Mouse (Mus musculus): ENCODE results near the gene Foxi2. TPM values are rescaled to one million over a fixed set of nuclear protein-coding genes. Genes with fewer than 3 reads are reported as not detected.
A peak's percentile ranks its signal among the peaks of the same experiment; 100 is the strongest.

Foxi2 gene
- polyA plus RNA-seq (2015; fragmentation: Nextera tagmentation; extraction: Ambion mirVana), result not detected in 2 replicates

- H3K27ac ChIP-seq (replicated peaks), result no peak within 1 kb of the TSS
- peaks cover 7% of the 10 kb centered on the region for H3K4me1 ChIP-seq (replicated peaks)
- H3K9ac ChIP-seq, result 0 out of 2 replicates have a peak within 1 kb of the TSS, but pooled peaks have one; percentile 50
- WGBS, result 3% methylated on average over 51 of the region's 51 CpGs
- no peaks in the 10 kb centered on the region for H3K9me3 ChIP-seq
- H3K36me3 ChIP-seq, result no peaks in the 10 kb centered on the region
- H3K27me3 ChIP-seq, result peaks cover 45% of the 10 kb centered on the region
- H3K4me2 ChIP-seq, result peak within 1 kb of the TSS; percentile 57
- ATAC-seq (ENCODE audit: low read depth), result no peak
- H3K4me3 ChIP-seq, result peak within 1 kb of the TSS; percentile 33
Measured at GRCm38 (mm10) chr7:135410237-135410965, at the start of gene Foxi2. Gene Foxi2, plus strand, starts transcription at chr7:135410308.

GRCm38 (mm10) chr7:135364606-135365005, 45.5 kb upstream of the Foxi2 start:
- H3K4me2 ChIP-seq, result no peak overlapping the region
- H3K9me3 ChIP-seq, result no peaks in the 10 kb centered on the region
- WGBS, result 95% methylated on average over 5 of the region's 5 CpGs
- no peaks in the 10 kb centered on the region for H3K27me3 ChIP-seq
- H3K36me3 ChIP-seq, result no peaks in the 10 kb centered on the region
- no peak overlapping the region for H3K4me3 ChIP-seq
- no peaks in the 10 kb centered on the region for H3K4me1 ChIP-seq (replicated peaks)
- no peak overlapping the region for H3K9ac ChIP-seq
- no peak overlapping the region for H3K27ac ChIP-seq (replicated peaks)
- no peak for ATAC-seq (ENCODE audit: low read depth)

DNA sequence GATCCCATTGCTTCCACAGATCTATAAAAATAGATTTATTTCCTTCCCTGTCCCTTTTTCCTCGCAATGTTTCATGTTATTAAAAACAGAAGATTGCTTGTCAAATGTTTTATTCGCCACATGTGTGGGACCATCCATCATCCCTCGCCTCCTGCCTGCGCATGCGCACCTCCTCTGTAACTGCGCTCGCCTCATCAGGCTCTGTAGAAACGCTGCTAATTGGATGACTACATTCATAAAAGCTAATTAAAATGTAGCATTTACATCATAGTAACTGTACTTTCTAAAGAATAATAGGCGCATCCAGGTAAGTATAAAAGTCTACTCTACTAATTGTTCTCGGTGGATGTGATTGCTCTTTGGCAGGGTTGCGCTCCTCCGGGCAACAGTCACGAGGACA, 34.1 kb upstream of the Foxi2 start:
- WGBS, result 65% methylated on average over 13 of the region's 13 CpGs
- no peak overlapping the region for H3K4me3 ChIP-seq
- H3K4me1 ChIP-seq (replicated peaks), result no peaks in the 10 kb centered on the region
- H3K9me3 ChIP-seq, result no peaks in the 10 kb centered on the region
- no peaks in the 10 kb centered on the region for H3K36me3 ChIP-seq
- ATAC-seq (ENCODE audit: low read depth), result 0 out of 2 replicates have a peak, but pooled peaks have one; percentile 36
- peak overlapping the region; percentile 23; the same call in 1 of the 2 replicates for H3K27ac ChIP-seq (replicated peaks)
- H3K27me3 ChIP-seq, result no peaks in the 10 kb centered on the region
- H3K4me2 ChIP-seq, result peak overlapping the region; percentile 14; the same call in 1 of the 2 replicates
- H3K9ac ChIP-seq, result no peak overlapping the region

- no peaks in the 10 kb centered on the region for H3K36me3 ChIP-seq
- WGBS, result 67% methylated on average over 5 of the region's 5 CpGs
- H3K27ac ChIP-seq (replicated peaks), result no peak overlapping the region
- no peak overlapping the region for H3K9ac ChIP-seq
- H3K27me3 ChIP-seq, result no peaks in the 10 kb centered on the region
- no peaks in the 10 kb centered on the region for H3K9me3 ChIP-seq
- no peak overlapping the region for H3K4me3 ChIP-seq
- no peaks in the 10 kb centered on the region for H3K4me1 ChIP-seq (replicated peaks)
- no peak overlapping the region for H3K4me2 ChIP-seq
- no peak for ATAC-seq (ENCODE audit: low read depth)
Measured at GRCm38 (mm10) chr7:135376932-135377331, 33.2 kb upstream of the Foxi2 start.

DNA sequence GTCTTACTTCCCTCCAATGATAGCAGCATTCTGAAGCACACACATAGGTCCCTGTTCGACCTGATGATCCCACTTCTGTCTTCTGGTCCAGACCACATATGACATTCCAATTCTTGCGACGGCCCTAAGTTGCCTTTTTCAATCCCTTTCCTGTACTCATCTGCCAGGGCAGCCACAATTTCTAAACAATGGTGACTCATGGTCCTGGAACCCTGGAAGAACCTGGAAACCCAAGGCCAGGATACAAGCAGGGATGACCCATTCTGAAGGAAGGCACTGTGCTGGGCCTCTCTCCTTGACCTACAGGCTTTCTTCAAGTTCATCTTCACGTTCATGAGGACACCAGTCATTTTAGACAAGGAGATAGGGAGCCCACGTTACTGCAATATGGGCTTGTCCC, 31.8 kb upstream of the Foxi2 start:
- no peaks in the 10 kb centered on the region for H3K27me3 ChIP-seq
- no peak overlapping the region for H3K27ac ChIP-seq (replicated peaks)
- H3K4me1 ChIP-seq (replicated peaks), result no peaks in the 10 kb centered on the region
- 88% methylated on average over 5 of the region's 5 CpGs for whole genome bisulfite sequencing
- H3K9me3 ChIP-seq, result no peaks in the 10 kb centered on the region
- H3K4me2 ChIP-seq, result no peak overlapping the region
- no peak overlapping the region for H3K4me3 ChIP-seq
- no peak for ATAC-seq (ENCODE audit: low read depth)
- H3K36me3 ChIP-seq, result no peaks in the 10 kb centered on the region
- H3K9ac ChIP-seq, result no peak overlapping the region

- Histone ChIP-seq H3K36me3 (no peaks in the 10 kb centered on the region), H3K9ac (no peak overlapping the region), H3K4me1 (replicated peaks) (no peaks in the 10 kb centered on the region; the same call in 1 of the 2 replicates), H3K4me2 (no peak overlapping the region), H3K4me3 (no peak overlapping the region), H3K9me3 (no peaks in the 10 kb centered on the region), H3K27ac (replicated peaks) (no peak overlapping the region), H3K27me3 (no peaks in the 10 kb centered on the region)
- no peak for ATAC-seq (ENCODE audit: low read depth)
- 58% methylated on average over 3 of the region's 3 CpGs for WGBS
Measured at GRCm38 (mm10) chr7:135389039-135389438, 21.1 kb upstream of the Foxi2 start.

DNA sequence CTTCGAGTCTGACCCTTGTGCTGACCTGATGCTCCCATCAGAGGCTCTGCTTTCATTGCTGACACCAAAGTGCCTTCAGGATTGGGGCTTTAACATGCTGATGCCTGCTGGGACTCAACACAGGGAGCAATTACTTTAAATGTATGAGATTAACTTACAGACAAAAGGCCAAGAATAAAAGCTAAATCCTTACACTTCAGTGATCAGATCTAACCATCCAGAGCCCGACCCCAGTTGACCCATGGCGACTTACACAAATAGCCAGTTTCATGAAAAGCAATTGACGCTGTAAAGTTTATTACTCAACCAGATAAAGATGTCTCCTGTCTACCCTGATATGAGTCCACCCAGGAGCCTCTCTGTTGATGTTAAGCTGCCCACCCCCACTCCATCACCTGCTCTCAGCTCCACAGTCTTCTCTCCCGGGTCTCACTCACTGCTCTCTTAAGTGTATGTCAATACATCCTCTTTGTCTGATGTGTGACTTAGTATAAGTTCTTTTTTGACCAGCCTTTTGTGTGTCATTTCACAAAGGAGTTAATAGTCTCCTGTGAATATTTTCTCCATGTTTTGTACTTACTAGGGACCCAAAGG, 17.1 kb upstream of the Foxi2 start:
- 9% methylated on average over 5 of the region's 5 CpGs for WGBS
- Histone ChIP-seq H3K27ac (replicated peaks) (no peak overlapping the region), H3K9me3 (no peaks in the 10 kb centered on the region), H3K4me2 (no peak overlapping the region), H3K9ac (no peak overlapping the region), H3K4me3 (no peak overlapping the region), H3K4me1 (replicated peaks) (peaks cover 13% of the 10 kb centered on the region), H3K27me3 (no peaks in the 10 kb centered on the region), H3K36me3 (no peaks in the 10 kb centered on the region)
- no peak for ATAC-seq (ENCODE audit: low read depth)

- Histone ChIP-seq H3K4me2 (no peak overlapping the region), H3K4me3 (no peak overlapping the region), H3K36me3 (no peaks in the 10 kb centered on the region), H3K27ac (replicated peaks) (no peak overlapping the region), H3K9ac (no peak overlapping the region), H3K27me3 (no peaks in the 10 kb centered on the region), H3K9me3 (no peaks in the 10 kb centered on the region), H3K4me1 (replicated peaks) (peaks cover 14% of the 10 kb centered on the region)
- ATAC-seq (ENCODE audit: low read depth), result no peak
- 89% methylated on average over 3 of the region's 3 CpGs for WGBS
Measured at GRCm38 (mm10) chr7:135394436-135394835, 15.7 kb upstream of the Foxi2 start.

DNA sequence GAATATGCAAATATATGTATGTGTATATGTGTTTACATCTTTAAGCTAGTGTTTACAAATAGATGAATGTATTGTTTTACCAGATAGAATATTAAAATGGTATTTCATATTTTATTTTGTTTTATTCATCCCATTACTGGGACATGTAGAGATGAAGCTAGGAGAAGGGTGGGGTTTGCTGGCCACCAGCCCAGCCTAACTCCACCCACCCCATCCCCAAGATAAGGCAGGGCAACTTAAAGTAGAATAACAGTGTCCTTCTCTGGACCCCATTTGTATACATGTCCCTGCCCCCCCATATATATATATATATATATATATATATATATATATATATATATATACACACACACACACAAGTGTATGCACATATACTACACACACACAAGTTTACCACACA, 14.9 kb upstream of the Foxi2 start:
- H3K9ac ChIP-seq, result no peak overlapping the region
- no peak for ATAC-seq (ENCODE audit: low read depth)
- no peaks in the 10 kb centered on the region for H3K9me3 ChIP-seq
- H3K4me2 ChIP-seq, result no peak overlapping the region
- no peak overlapping the region for H3K27ac ChIP-seq (replicated peaks)
- no peaks in the 10 kb centered on the region for H3K36me3 ChIP-seq
- H3K4me1 ChIP-seq (replicated peaks), result peaks cover 19% of the 10 kb centered on the region
- H3K27me3 ChIP-seq, result no peaks in the 10 kb centered on the region
- H3K4me3 ChIP-seq, result no peak overlapping the region

DNA sequence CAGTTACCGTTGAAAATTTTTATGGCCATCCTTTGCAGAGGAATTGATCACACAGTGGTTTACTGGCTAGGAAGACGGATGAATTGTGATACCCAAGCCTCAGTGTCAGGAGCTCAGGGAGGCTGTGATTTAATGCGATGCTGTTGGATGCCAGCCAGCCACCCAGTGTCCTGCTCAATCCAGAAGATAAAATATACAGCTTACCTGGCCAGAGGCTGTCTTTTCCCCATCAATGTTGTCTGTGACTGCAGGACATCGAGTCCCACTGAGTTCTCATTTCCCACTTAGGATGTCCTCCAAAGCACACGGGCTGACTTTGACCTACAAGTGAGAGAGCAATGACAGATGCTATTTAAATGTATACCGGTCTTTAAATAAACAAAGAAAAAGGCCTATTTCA, 13.0 kb upstream of the Foxi2 start:
- no peaks in the 10 kb centered on the region for H3K9me3 ChIP-seq
- no peak overlapping the region for H3K4me3 ChIP-seq
- no peak; the same call in 1 of the 2 replicates for ATAC-seq (ENCODE audit: low read depth)
- H3K4me1 ChIP-seq (replicated peaks), result peaks cover 19% of the 10 kb centered on the region
- H3K27ac ChIP-seq (replicated peaks), result no peak overlapping the region
- WGBS, result 47% methylated on average over 6 of the region's 6 CpGs
- H3K4me2 ChIP-seq, result no peak overlapping the region
- no peak overlapping the region for H3K9ac ChIP-seq
- 0 out of 2 replicates have a peak, but pooled peaks cover 2% of the 10 kb centered on the region for H3K27me3 ChIP-seq
- no peaks in the 10 kb centered on the region for H3K36me3 ChIP-seq

GRCm38 (mm10) chr7:135397874-135398273, 12.2 kb upstream of the Foxi2 start:
- Histone ChIP-seq H3K9me3 (no peaks in the 10 kb centered on the region), H3K4me2 (no peak overlapping the region), H3K36me3 (no peaks in the 10 kb centered on the region), H3K4me3 (no peak overlapping the region), H3K4me1 (replicated peaks) (peaks cover 19% of the 10 kb centered on the region), H3K27me3 (0 out of 2 replicates have a peak, but pooled peaks cover 9% of the 10 kb centered on the region), H3K9ac (no peak overlapping the region), H3K27ac (replicated peaks) (no peak overlapping the region)
- no peak for ATAC-seq (ENCODE audit: low read depth)
- WGBS, result 62% methylated on average over 5 of the region's 5 CpGs

DNA sequence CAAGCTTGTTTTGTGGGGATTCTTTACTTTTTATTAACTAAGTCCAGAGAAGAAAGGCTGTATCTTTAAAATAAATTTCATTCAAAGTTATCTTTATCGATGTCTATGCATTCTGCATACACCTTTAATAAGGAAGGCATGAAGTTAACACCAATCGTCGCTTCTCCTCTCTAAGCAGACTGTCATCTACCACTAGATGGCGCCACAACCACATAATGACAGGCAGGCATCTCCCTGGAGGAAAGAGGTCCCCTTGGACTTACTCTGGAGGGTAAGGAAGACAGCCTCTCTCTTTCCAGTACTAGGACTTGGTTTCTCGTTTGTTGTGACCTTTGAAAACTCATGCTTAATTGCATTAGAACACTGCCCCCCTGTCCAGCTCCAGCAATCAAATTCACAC, 6.7 kb upstream of the Foxi2 start:
- Histone ChIP-seq H3K4me3 (no peak overlapping the region), H3K9me3 (no peaks in the 10 kb centered on the region), H3K4me2 (no peak overlapping the region), H3K9ac (no peak overlapping the region), H3K4me1 (replicated peaks) (peaks cover 5% of the 10 kb centered on the region; the same call in 1 of the 2 replicates), H3K36me3 (no peaks in the 10 kb centered on the region), H3K27me3 (peaks cover 20% of the 10 kb centered on the region), H3K27ac (replicated peaks) (no peak overlapping the region)
- 9% methylated on average over 5 of the region's 5 CpGs for WGBS
- no peak for ATAC-seq (ENCODE audit: low read depth)

All from neural tube, embryonic 13.5 days (tissue).